Mouse (Mus musculus): Measurements from ENCODE around the gene Gm10230. TPM values are rescaled to one million over a fixed set of nuclear protein-coding genes. Genes with fewer than 3 reads are reported as not detected.
"Not testable (repeated sequence)": the region's sequence is repeated elsewhere in the genome, so short reads cannot be mapped to it uniquely, and the experiment has no call there.

The Gm10230 gene
- not detected in 2 replicates for polyA plus RNA-seq (2014; fragmentation: Nextera tagmentation; extraction: Ambion mirVana)

- not testable (repeated sequence) for H3K4me2 ChIP-seq; H3K4me1 ChIP-seq (ENCODE audit: insufficient read depth); H3K36me3 ChIP-seq (ENCODE audit: insufficient read depth); H3K27ac ChIP-seq (ENCODE audit: low read depth); H3K27me3 ChIP-seq (ENCODE audit: insufficient read depth, low read length); H3K9ac ChIP-seq; H3K4me3 ChIP-seq (ENCODE audit: low read depth, low read length); DNase-seq; H3K9me3 ChIP-seq (ENCODE audit: low read depth, low read length); ATAC-seq (ENCODE audit: insufficient read depth)
- WGBS: no CpG with 5 or more reads among the region's 7 CpGs
Measured at GRCm38 (mm10) chrX:27494782-27495181, at the start of gene Gm10230. Gm10230 (minus strand) TSS chrX:27494882.

Small RNA genes within 50 kb of the gene (microRNA-seq; reads per million reads assigned to microRNA genes)
- not detected for gene Gm44452 (ENCODE audit: borderline number of aligned reads)
